Mouse (Mus musculus): ENCODE data around the gene Olfm1. TPM values are rescaled to one million over a fixed set of nuclear protein-coding genes. Genes with fewer than 3 reads are reported as not detected.
A peak's percentile ranks its signal among the peaks of the same experiment; 100 is the strongest.

Gene Olfm1
- polyA plus RNA-seq, 1 experiment from 2014 or later, result 8.8 TPM

- H3K4me3 ChIP-seq (ENCODE audit: low read depth, low read length), result no peak overlapping the region
- WGBS, result 65% methylated on average over 3 of the region's 3 CpGs
- no peaks in the 10 kb centered on the region for H3K4me1 ChIP-seq (replicated peaks; ENCODE audit: control insufficient read depth, insufficient read depth, low read length)
- H3K27ac ChIP-seq (ENCODE audit: low read depth, low read length), result no peak overlapping the region
- no peak overlapping the region for H3K9ac ChIP-seq (ENCODE audit: low read depth, low read length)
- H3K4me2 ChIP-seq, result no peak overlapping the region
- DNase-seq (ENCODE audit: low spot score), result no peak
- no peaks in the 10 kb centered on the region for H3K9me3 ChIP-seq (ENCODE audit: control insufficient read depth, low read length)
- no peaks in the 10 kb centered on the region for H3K36me3 ChIP-seq (ENCODE audit: control insufficient read depth, insufficient read depth, low read length)
- ATAC-seq (replicated peaks; ENCODE audit: low FRiP score), result no peak
- H3K27me3 ChIP-seq (replicated peaks; ENCODE audit: control insufficient read depth, insufficient read depth, low read length), result no peaks in the 10 kb centered on the region
Observed at GRCm38 (mm10) chr2:28275345-28275744, 82.6 kb downstream of the Olfm1 start.

GRCm38 (mm10) chr2:28278150-28278549, 85.4 kb downstream of the Olfm1 start:
- no peaks in the 10 kb centered on the region for H3K27me3 ChIP-seq (replicated peaks; ENCODE audit: control insufficient read depth, insufficient read depth, low read length)
- no peaks in the 10 kb centered on the region for H3K4me1 ChIP-seq (replicated peaks; ENCODE audit: control insufficient read depth, insufficient read depth, low read length)
- no peaks in the 10 kb centered on the region for H3K9me3 ChIP-seq (ENCODE audit: control insufficient read depth, low read length)
- ATAC-seq (replicated peaks; ENCODE audit: low FRiP score) (no peak; the same call in 1 of the 2 replicates), DNase-seq (ENCODE audit: low spot score) (peak; percentile 50)
- H3K4me2 ChIP-seq, result no peak overlapping the region
- no peak overlapping the region for H3K27ac ChIP-seq (ENCODE audit: low read depth, low read length)
- no peak overlapping the region for H3K4me3 ChIP-seq (ENCODE audit: low read depth, low read length)
- no peak overlapping the region for H3K9ac ChIP-seq (ENCODE audit: low read depth, low read length)
- H3K36me3 ChIP-seq (ENCODE audit: control insufficient read depth, insufficient read depth, low read length), result no peaks in the 10 kb centered on the region
- 8% methylated on average over 7 of the region's 7 CpGs for WGBS

GRCm38 (mm10) chr2:28278853-28279252, 86.1 kb downstream of the Olfm1 start:
- no peak overlapping the region for H3K9ac ChIP-seq (ENCODE audit: low read depth, low read length)
- H3K4me3 ChIP-seq (ENCODE audit: low read depth, low read length), result no peak overlapping the region
- no peaks in the 10 kb centered on the region for H3K9me3 ChIP-seq (ENCODE audit: control insufficient read depth, low read length)
- H3K4me2 ChIP-seq, result no peak overlapping the region
- DNase-seq (ENCODE audit: low spot score) (no peak), ATAC-seq (replicated peaks; ENCODE audit: low FRiP score) (no peak)
- H3K27ac ChIP-seq (ENCODE audit: low read depth, low read length), result no peak overlapping the region
- no peaks in the 10 kb centered on the region for H3K36me3 ChIP-seq (ENCODE audit: control insufficient read depth, insufficient read depth, low read length)
- no peaks in the 10 kb centered on the region for H3K27me3 ChIP-seq (replicated peaks; ENCODE audit: control insufficient read depth, insufficient read depth, low read length)
- 80% methylated on average over 10 of the region's 10 CpGs for WGBS
- H3K4me1 ChIP-seq (replicated peaks; ENCODE audit: control insufficient read depth, insufficient read depth, low read length), result no peaks in the 10 kb centered on the region

Other genes starting within 250 kb of the Olfm1 start
- 4.1 and 5.6 TPM in 2 replicates for gene Fcnb, start 108.1 kb upstream of the Olfm1 start, polyA plus RNA-seq (2014; fragmentation: Nextera tagmentation; extraction: Ambion mirVana)